Mouse (Mus musculus) lung, postnatal 0 days (tissue): Measurements from ENCODE around the gene Pdcd1.

Experiments
- CTCF ChIP-seq: IDR thresholded peaks from 2 replicates; pipeline ENCODE4 v1.5.1; 2016; ENCODE audit warnings: antibody characterized with exemption, mild to moderate bottlenecking
- EP300 ChIP-seq: IDR thresholded peaks from 2 replicates; pipeline ENCODE4 v1.6.1; 2016; ENCODE audit warnings: antibody characterized with exemption, mild to moderate bottlenecking, control low read depth

DNA sequence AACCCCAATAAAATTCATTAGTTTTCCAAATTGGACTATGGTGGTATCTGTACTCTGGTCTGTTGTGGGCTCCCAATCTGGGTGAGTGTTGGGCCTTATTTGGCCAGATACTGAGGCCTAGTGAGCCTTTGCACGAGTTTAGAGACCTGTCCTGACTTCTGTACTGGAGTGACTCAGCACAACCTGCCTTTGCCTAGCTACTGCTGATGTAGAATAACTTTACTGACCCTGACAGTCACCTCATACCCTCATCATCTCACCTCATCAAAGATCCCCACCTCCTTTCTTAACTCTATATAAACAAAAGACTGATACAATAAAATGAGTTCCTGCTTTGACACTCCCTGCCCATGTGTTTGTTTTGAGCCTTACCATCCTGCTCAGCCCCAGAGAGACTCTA is 24.3 kb upstream of the Pdcd1 start:
- no peak for TF ChIP-seq CTCF
- TF ChIP-seq EP300: no peak
